12 mouse cellular contexts compared by ENCODE assay signal in genomic region chr9:41031590-41032489, GRCm38 (mm10). TPM values are rescaled to one million over a fixed set of nuclear protein-coding genes. Genes with fewer than 3 reads are reported as not detected.
DNase-seq lines count a peak whose midpoint lies in the region; ATAC-seq and TF ChIP-seq lines count a peak whose summit lies in the region.
"Had no signal": no experiment of that assay in that cellular context is flagged by ENCODE, and none has a peak within 500 bp of the region (broad histone marks: within the 10 kb centered on the region; RNA-seq: fewer than 3 reads in every experiment).

No protein-coding gene starts in this region.

- ATAC-seq in lung, embryonic 14.5 days (ENCODE audit: insufficient read depth), result peak; percentile 76
- ATAC-seq in forebrain, embryonic 14.5 days, result peak; percentile 54
- ATAC-seq in limb, embryonic 12.5 days (ENCODE audit: insufficient number of reproducible peaks, insufficient read depth, low FRiP score, low TSS enrichment, low read depth), result no peak
- no peak for ATAC-seq in cerebellum, adult (ENCODE audit: insufficient number of reproducible peaks, low FRiP score, low TSS enrichment)
- ATAC-seq: activated CD4-positive, CD25-positive, alpha-beta regulatory T cell, adult 4 months had no signal

- no peaks in the 10 kb centered on the region for H3K36me3 ChIP-seq in lung, embryonic 14.5 days (ENCODE audit: insufficient read depth)
- H3K36me3 ChIP-seq in forebrain, embryonic 14.5 days (ENCODE audit: control insufficient read depth, insufficient read depth, low read length), result 0 out of 2 replicates have a peak, but pooled peaks cover 2% of the 10 kb centered on the region
- no peaks in the 10 kb centered on the region for H3K36me3 ChIP-seq in limb, embryonic 12.5 days

- no peaks in the 10 kb centered on the region for H3K4me1 ChIP-seq in lung, embryonic 14.5 days (ENCODE audit: insufficient read depth)
- H3K4me1 ChIP-seq in lung, adult 2 months (ENCODE audit: control insufficient read depth, insufficient read depth, low read length), result no peaks in the 10 kb centered on the region
- H3K4me1 ChIP-seq in forebrain, embryonic 14.5 days (ENCODE audit: control insufficient read depth, insufficient read depth, low read length), result peaks cover 7% of the 10 kb centered on the region
- peaks cover 9% of the 10 kb centered on the region for H3K4me1 ChIP-seq in limb, embryonic 12.5 days (replicated peaks)
- peaks cover 15% of the 10 kb centered on the region for H3K4me1 ChIP-seq in olfactory bulb, adult 2 months (ENCODE audit: control insufficient read depth, insufficient read depth, low read length)

- H3K27me3 ChIP-seq in lung, embryonic 14.5 days (ENCODE audit: insufficient read depth, low read length), result no peaks in the 10 kb centered on the region
- no peaks in the 10 kb centered on the region for H3K27me3 ChIP-seq in forebrain, embryonic 14.5 days (replicated peaks; ENCODE audit: control insufficient read depth, insufficient read depth, low read length)
- H3K27me3 ChIP-seq in limb, embryonic 12.5 days, result no peaks in the 10 kb centered on the region

- H3K4me2 ChIP-seq in lung, embryonic 14.5 days, result peak overlapping the region; percentile 48
- H3K4me2 ChIP-seq in forebrain, embryonic 14.5 days (ENCODE audit: low read length), result peak overlapping the region; percentile 21; the same call in 1 of the 2 replicates
- no peak overlapping the region for H3K4me2 ChIP-seq in limb, embryonic 12.5 days

- H3K9me3 ChIP-seq in lung, embryonic 14.5 days (ENCODE audit: low read depth, low read length), result no peaks in the 10 kb centered on the region
- H3K9me3 ChIP-seq in forebrain, embryonic 14.5 days (replicated peaks; ENCODE audit: control insufficient read depth, low read length), result no peaks in the 10 kb centered on the region
- no peaks in the 10 kb centered on the region for H3K9me3 ChIP-seq in limb, embryonic 12.5 days

- H3K4me3 ChIP-seq in lung, embryonic 14.5 days (ENCODE audit: low read depth, low read length), result no peak overlapping the region
- H3K4me3 ChIP-seq in lung, adult 2 months (replicated peaks; ENCODE audit: extremely low read depth, low read depth, low read length), result no peak overlapping the region
- H3K4me3 ChIP-seq in forebrain, embryonic 14.5 days (ENCODE audit: low read depth, low read length), result no peak overlapping the region
- H3K4me3 ChIP-seq in limb, embryonic 12.5 days (replicated peaks), result no peak overlapping the region
- no peak overlapping the region for H3K4me3 ChIP-seq in olfactory bulb, adult 2 months (ENCODE audit: insufficient read depth, low read depth, low read length)

- peak overlapping the region; percentile 31; the same call in 1 of the 2 replicates for H3K27ac ChIP-seq in lung, embryonic 14.5 days (ENCODE audit: low read depth)
- peak overlapping the region; percentile 44; the same call in 1 of the 2 replicates for H3K27ac ChIP-seq in forebrain, embryonic 14.5 days (ENCODE audit: low read depth, low read length)
- H3K27ac ChIP-seq in limb, embryonic 12.5 days, result peak overlapping the region; percentile 37
- H3K27ac ChIP-seq in olfactory bulb, adult 2 months (ENCODE audit: insufficient read depth, low read depth, low read length), result peak overlapping the region; percentile 36

- no peak overlapping the region for H3K9ac ChIP-seq in lung, embryonic 14.5 days
- 0 out of 2 replicates have a peak overlapping the region, but pooled peaks have one; percentile 32 for H3K9ac ChIP-seq in forebrain, embryonic 14.5 days (ENCODE audit: low read length)
- H3K9ac ChIP-seq in limb, embryonic 12.5 days (replicated peaks), result no peak overlapping the region

- DNase-seq in lung, embryonic 14.5 days, result peak; percentile 61
- DNase-seq in lung, adult 2 months, result no peak
- DNase-seq in forebrain, embryonic 14.5 days (ENCODE audit: low spot score), result peak; percentile 61
- DNase-seq in frontal cortex, postnatal 14 days (ENCODE audit: low spot score in 2 of 2), result no peak
- DNase-seq in gastrocnemius, adult 8-10 months (ENCODE audit: low spot score in 2 of 2), result no peak
- DNase-seq: cerebellum, adult 8-10 months; thymus, postnatal 36 days had no signal

- no peak for TF ChIP-seq POLR2A in lung, adult 2 months (IDR thresholded peaks at IDR 0.05; ENCODE audit: borderline replicate concordance, extremely low read depth, low read depth, low read length)
- TF ChIP-seq POLR2A in olfactory bulb, adult 2 months (IDR thresholded peaks at IDR 0.05; ENCODE audit: insufficient read depth, low read depth, low read length), result no peak

- no peak for TF ChIP-seq CTCF in lung, embryonic 14.5 days (IDR thresholded peaks at IDR 0.05; ENCODE audit: low read depth)
- TF ChIP-seq CTCF in lung, adult 2 months (IDR thresholded peaks at IDR 0.05; ENCODE audit: insufficient read depth, low read length), result no peak
- no peak for TF ChIP-seq CTCF in olfactory bulb, adult 2 months (IDR thresholded peaks at IDR 0.05; ENCODE audit: insufficient read depth, low read depth, low read length)

- 13% methylated on average over 18 of the region's 18 CpGs for WGBS in lung, embryonic 14.5 days
- 37% methylated on average over 18 of the region's 18 CpGs for WGBS in lung, adult 2 months
- WGBS in forebrain, embryonic 14.5 days, result 37% methylated on average over 18 of the region's 18 CpGs
- WGBS in limb, embryonic 12.5 days, result 47% methylated on average over 18 of the region's 18 CpGs
- WGBS in olfactory bulb, adult 2 months, result 34% methylated on average over 18 of the region's 18 CpGs

RNA-seq across cellular contexts. Expression of gene Crtam, which starts 27.4 kb away (rescaled TPM):
- polyA plus RNA-seq in lung, embryonic 14.5 days (2014; fragmentation: Nextera tagmentation; extraction: Ambion mirVana), result 0.07 and 0.09 TPM in 2 replicates
- polyA plus RNA-seq in lung, adult 2 months (2012; rRNA removed), result 0.12 and 0.18 TPM in 2 replicates
- polyA plus RNA-seq in forebrain, embryonic 14.5 days (2014; fragmentation: Nextera tagmentation; extraction: Ambion mirVana), result 0.08 TPM in 1 of 2 replicates, not detected in the other
- 0.33 and 0.34 TPM in 2 replicates for polyA plus RNA-seq in limb, embryonic 12.5 days (2016; fragmentation: Nextera tagmentation; extraction: Ambion mirVana)
- polyA plus RNA-seq in olfactory bulb, adult 2 months (2012; ENCODE audit: insufficient read depth, insufficient read length, low replicate concordance, missing spikeins), result not detected in 2 replicates
- not detected for total RNA-seq in gastrocnemius, adult 8-10 months (2022)
- total RNA-seq: heart, postnatal 25 days had no signal

Comparison
In these comparisons a context has a peak if more than half of its experiments do, and no peak if none do; other contexts are left out.
1. DNase-seq: peak in lung, embryonic 14.5 days (single experiment) and forebrain, embryonic 14.5 days (single experiment); none in lung, adult 2 months (single experiment), frontal cortex, postnatal 14 days (0 of 2) and gastrocnemius, adult 8-10 months (0 of 2).
2. ATAC-seq: peak in lung, embryonic 14.5 days (single experiment) and forebrain, embryonic 14.5 days (single experiment); none in limb, embryonic 12.5 days (single experiment) and cerebellum, adult (single experiment).
3. Peak in every context shown above with its lines, with median percentiles within 50 percentile points of each other: H3K27ac ChIP-seq.